Mouse (Mus musculus) right cerebral cortex, postnatal 10 days (tissue): ENCODE results near the gene Amz1.
A peak's percentile ranks its signal among the peaks of the same experiment; 100 is the strongest.

ENCODE experiments used
- DNase-seq, 2 experiments: peaks; one replicate each; pipeline ENCODE4 v3.0.0; 2021; ENCODE audit warnings: low spot score in 2 of 2

The Amz1 gene

GRCm38 (mm10) chr5:140767704-140768141, 43.8 kb downstream of the Amz1 start:
- DNase-seq: peak; percentile 76 to 79

DNA sequence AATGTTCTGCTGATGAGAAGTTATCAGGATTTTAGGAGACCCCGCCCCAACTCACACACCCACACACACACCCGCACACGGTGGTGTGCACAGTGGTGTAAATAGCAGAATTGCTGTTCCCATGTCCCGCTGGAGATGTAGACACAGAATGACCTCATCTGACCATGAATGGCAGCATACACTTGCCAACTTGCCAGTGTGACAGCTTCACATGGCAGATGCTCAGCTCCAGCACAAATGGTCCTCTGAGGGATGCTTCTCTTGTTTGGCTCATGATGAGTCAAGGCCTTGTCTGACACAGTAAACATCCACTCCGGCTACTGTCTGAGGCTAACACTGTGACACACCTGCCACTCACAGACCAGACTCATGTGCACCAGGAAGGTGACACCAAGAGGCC, 44.4 kb downstream of the Amz1 start:
- peak; percentile 52 to 70 for DNase-seq

DNA sequence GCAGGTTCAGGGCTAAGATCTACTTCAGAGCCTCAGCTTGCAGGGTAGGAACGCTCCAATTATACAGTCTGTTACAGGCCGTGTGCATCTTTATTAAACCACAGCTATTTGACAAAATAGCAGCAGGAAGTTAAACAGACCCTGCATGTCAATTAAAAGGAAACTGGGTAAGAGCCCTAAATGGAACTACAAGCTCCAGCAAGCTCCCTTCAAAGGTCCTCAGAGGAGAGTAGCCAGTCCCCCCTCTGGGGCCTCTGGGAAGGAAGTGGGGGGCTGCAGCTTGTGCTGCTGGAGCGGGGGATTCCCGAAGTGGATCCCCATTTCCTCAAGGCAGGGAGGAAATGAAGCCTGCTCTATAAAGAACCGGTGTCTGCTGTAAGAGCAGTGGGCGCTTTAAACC, 47.7 kb downstream of the Amz1 start:
- no peak for DNase-seq

DNA sequence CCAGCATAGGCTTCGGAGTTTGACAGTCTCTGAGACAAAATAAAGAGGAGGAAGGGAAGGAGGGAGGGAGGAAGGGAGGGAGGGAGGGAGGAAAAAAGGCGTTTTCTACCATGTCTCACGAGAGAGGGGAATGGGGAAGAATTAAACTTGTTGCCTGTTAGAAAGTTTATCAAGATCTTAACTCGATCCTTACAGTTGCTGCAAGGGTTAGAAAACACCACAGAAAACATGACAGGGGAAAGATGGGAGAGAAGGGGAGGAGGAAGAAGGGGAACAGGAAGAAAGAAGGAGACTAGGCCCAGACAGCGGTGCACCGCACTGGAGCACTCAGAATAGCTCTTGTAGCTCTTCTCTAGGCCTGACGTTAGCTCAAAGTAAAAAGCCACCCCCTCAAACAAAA, 48.2 kb downstream of the Amz1 start:
- no peak for DNase-seq

DNA sequence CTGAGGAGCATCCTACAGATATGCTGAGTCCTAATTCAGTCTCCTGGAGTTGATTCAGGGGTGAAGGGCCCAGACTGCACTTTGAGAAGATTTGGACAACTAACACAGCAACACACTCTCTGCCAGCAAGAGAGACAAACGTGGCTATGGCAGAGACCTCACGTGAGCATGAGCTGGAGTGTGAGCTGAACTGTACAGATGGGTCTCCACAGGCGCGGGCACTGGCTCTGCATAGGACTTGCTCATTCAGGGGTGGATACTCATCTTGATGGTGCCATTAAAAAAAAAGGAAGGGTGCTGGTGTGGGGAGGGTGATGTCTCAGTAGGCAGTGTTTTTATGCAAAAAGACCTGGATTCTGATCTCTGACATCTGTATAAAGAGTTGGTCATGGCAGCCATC, 51.2 kb downstream of the Amz1 start:
- DNase-seq: no peak

DNA sequence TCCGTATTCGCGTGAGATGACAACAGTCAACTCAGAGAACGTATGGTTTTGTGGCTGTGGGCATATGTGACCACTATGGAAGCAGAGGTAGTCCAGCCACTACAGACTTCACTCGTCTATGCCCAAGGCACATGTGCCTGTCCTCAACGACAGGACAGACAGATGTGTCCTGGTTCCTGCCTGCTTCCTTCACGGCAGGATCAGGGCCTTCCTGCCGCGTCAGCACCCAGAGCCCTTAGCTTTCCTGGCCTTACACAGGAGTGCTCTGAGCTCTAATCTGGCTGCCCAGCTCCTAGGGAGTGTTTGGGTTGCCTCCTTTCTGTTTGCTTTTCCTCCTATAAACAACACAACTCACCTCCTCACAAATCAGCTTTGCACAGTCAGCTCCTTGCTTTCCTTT, 53.0 kb downstream of the Amz1 start:
- no peak for DNase-seq

DNA sequence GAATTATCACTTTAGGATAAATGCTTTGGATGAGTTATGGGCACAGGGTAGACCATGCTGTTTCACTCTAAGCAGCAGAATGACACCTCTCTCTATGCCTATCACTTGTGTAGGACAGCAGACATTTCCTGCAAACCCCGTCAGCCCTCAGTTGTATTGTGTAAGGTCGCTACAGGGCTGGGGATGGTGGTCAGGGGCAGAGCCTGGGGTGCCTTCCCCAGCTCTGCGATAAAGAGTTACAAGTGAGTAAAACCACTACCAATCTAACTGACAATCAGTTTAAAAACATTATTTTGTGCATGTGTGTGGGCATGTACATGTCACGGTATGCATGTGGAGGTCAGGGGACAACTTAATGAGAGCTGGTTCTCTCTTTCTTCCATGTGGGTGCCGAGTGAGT, 57.2 kb downstream of the Amz1 start:
- DNase-seq: no peak

DNA sequence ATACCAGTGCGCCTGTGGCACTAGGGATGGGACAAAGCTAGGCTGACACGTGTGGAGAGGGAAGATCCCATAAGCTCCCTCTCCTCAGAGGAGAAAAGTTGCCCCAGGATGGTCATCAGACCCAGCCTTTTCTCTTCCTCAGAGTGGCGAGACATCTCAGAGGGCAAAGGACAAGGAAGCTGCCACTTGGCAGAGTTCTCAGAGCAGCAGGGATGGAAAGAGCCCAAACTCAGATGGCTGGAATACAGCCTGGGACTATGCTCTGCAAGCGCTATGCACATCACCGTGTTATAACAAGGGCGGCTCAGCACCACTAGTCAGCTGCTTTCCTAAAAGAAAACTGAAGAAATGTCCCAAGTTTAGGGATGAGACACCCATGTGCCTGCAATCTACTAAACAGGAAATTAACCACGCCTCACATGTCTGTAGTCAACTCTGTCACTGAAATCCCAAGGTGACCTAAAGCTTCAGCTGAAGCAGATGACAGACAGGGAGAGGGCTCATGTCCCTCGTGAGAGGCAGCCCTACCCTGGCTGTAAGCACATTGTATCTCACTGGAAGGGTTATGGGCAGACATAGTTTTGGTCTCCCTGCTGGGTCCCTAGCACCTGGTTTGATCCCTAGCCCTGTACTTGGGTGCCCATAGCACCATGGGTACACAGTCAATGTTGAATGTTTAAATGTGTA, 58.1 kb downstream of the Amz1 start:
- DNase-seq: no peak

GRCm38 (mm10) chr5:140783577-140783976, 59.6 kb downstream of the Amz1 start:
- no peak for DNase-seq

- no peak for DNase-seq
These were observed 60.4 kb downstream of the Amz1 start for GRCm38 (mm10) chr5:140784288-140784687.

GRCm38 (mm10) chr5:140785240-140785872, 61.4 kb downstream of the Amz1 start:
- DNase-seq: no peak

- DNase-seq: no peak
These were observed 65.6 kb downstream of the Amz1 start for GRCm38 (mm10) chr5:140789561-140789960.

- no peak for DNase-seq
These were observed 66.5 kb downstream of the Amz1 start for GRCm38 (mm10) chr5:140790392-140790791.

DNA sequence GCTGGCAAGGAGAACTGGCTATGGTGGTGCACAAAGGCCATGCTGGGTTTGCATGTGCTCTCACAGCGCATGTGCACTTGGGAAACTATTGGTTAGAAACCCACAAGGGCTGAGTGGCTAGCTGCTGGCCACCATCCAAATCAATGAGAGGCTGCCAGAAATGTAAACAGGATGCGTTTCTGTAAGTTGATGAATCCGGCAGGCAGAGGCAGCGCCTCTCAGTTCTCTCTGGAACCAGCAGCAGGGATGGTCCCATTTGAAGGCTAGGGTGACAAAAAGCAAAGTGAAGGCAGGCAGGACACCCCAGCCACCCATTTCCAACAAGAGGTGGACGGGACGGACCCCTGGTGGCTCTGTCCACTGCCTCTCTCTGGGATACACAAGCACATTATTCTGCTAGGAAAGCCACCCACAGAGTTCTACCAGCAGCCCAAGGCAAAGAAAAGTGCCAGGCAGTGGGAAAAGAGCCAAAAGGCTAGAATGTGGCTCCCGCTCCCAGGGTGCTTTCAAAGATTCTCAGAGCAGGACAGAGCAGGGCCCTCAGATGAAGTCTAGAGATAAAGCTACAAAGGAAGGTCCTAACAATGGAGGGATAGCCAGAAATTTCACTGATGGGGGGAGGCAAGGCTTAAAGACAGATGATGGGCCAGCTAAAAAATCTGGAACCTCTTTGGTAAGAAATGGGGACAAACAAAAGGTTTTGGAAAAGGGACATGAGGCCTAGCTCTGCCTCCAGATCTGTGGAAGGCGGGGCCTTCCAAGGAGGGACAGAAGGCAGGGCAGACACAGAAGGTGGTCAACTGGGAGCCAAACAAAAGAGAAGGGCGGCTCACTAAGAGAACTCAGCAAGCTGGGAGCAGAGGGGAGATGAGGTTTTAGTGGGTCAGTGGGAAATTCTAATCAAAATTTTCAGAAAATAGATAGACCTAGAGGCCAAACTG, 67.3 kb downstream of the Amz1 start:
- DNase-seq: peak; percentile 73 to 76

- no peak for DNase-seq
These were observed 68.3 kb downstream of the Amz1 start for GRCm38 (mm10) chr5:140792233-140792632.

GRCm38 (mm10) chr5:140794753-140795152, 70.8 kb downstream of the Amz1 start:
- no peak for DNase-seq

GRCm38 (mm10) chr5:140795176-140795575, 71.2 kb downstream of the Amz1 start:
- DNase-seq: no peak

- DNase-seq: no peak
These were observed 72.1 kb downstream of the Amz1 start for GRCm38 (mm10) chr5:140796051-140796450.

DNA sequence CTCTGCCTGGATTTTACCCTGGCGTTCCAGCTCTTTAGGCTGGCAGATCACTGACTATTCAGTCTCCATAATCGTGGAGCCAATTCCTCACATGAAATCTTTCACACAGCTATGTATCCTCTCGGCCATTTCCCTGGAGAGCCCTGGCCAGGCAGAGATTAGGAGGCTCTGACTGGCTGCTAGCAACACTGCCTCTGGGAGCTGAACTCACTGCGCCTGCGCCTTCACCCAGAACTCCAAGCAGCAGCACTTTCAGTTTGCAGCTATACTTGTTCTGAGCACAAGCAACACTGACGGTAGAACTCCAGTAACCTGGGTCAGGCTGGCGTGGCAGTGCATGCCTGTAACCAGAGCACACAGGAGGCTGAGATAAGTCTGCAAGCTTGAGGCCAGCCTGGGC, 74.2 kb downstream of the Amz1 start:
- no peak for DNase-seq

DNA sequence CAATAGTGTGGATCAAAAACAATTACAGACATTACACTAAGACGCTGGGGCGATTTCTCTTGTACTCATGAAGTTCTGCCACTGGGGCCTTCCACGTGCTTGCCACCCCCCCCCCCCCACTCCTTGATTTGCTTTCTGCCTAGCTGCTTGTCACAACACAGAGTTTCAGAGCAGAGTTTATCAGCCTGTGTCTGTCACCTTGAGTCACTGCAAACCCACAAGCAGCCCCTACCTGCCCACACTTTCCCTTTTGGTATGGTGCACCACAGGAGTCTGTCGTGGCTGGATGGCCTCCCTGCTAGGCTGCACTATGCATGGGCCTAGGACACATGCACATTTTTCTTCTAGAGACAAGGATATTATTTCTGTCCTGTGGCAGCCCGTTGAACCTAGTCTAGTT, 74.8 kb downstream of the Amz1 start:
- no peak for DNase-seq

- no peak for DNase-seq
These were observed 75.3 kb downstream of the Amz1 start for GRCm38 (mm10) chr5:140799190-140799589.

- DNase-seq: no peak
These were observed 76.5 kb downstream of the Amz1 start for GRCm38 (mm10) chr5:140800288-140800923.
